Mouse (Mus musculus): Measurements from ENCODE around the gene Enthd1. TPM values are rescaled to one million over a fixed set of nuclear protein-coding genes. Genes with fewer than 3 reads are reported as not detected.

The Enthd1 gene
- total and polyA plus RNA-seq, 3 experiments: not detected

- in situ Hi-C loops (cut with MboI; ENCODE audit: low pct_ligation_motif_present, low pct_unique_long_range_greater_than_20kb, low sequenced_read_pairs) (no loop called here), dilution Hi-C loops (cut with MboI; ENCODE audit: extremely low pct_ligation_motif_present, extremely low pct_unique_long_range_greater_than_20kb, low sequenced_read_pairs) (no loop called here)
- H3K4me2 ChIP-seq (ENCODE audit: insufficient read depth, low read depth, poor library complexity, severe bottlenecking): no peak overlapping the region
- no peaks in the 10 kb centered on the region for H3K27me3 ChIP-seq (replicated peaks)
- no peaks in the 10 kb centered on the region for H3K36me3 ChIP-seq (replicated peaks in 1 of 2; ENCODE audit: control insufficient read depth in 1 of 2, insufficient read depth in 1 of 2, low read length in 1 of 2)
- H3K4me1 ChIP-seq (ENCODE audit: control insufficient read depth in 1 of 2, insufficient read depth in 2 of 2): peaks cover 7 to 26% of the 10 kb centered on the region in 2 experiments; a peak in 3 of 4 replicates
- no peak overlapping the region for H3K4me3 ChIP-seq (replicated peaks in 1 of 3; ENCODE audit: low read depth in 2 of 3, low read length in 2 of 3, poor library complexity in 1 of 3)
- no peaks in the 10 kb centered on the region for H3K9me3 ChIP-seq (replicated peaks; ENCODE audit: low read length)
- no peaks in the 10 kb centered on the region for H3K79me2 ChIP-seq (replicated peaks; ENCODE audit: control insufficient read depth, extremely low read depth, insufficient read depth, poor library complexity, severe bottlenecking)
- no peak for DNase-seq (ENCODE audit: extremely low read depth)
- TF ChIP-seq E2F4 (IDR thresholded peaks at IDR 0.05; ENCODE audit: insufficient replicate concordance, low read depth, low read length): no peak
- no peak for TF ChIP-seq ZC3H11A (IDR thresholded peaks at IDR 0.05; ENCODE audit: low read depth, low read length)
- TF ChIP-seq JUN (IDR thresholded peaks at IDR 0.05; ENCODE audit: insufficient read depth, low read depth, low read length): no peak
- TF ChIP-seq ETS1 (conservative IDR thresholded peaks at IDR 0.05; ENCODE audit: low read depth, low read length): no peak
- no peak for TF ChIP-seq HCFC1 (IDR thresholded peaks at IDR 0.05; ENCODE audit: low read depth, low read length)
- no peak overlapping the region for H3K27ac ChIP-seq (ENCODE audit: insufficient read depth, low read depth)
- no peak overlapping the region for H3K9ac ChIP-seq (ENCODE audit: insufficient read depth, low read depth)
Measured at GRCm38 (mm10) chr15:80544115-80544514, 20.8 kb downstream of the Enthd1 start.

GRCm38 (mm10) chr15:80538671-80539340 lies 26.1 kb downstream of the Enthd1 start:
- H3K27ac ChIP-seq (ENCODE audit: insufficient read depth, low read depth): no peak overlapping the region

More at GRCm38 (mm10) chr15:80538671-80539340, 26.1 kb downstream of the Enthd1 start:
- dilution Hi-C loops (cut with MboI; ENCODE audit: extremely low pct_ligation_motif_present, extremely low pct_unique_long_range_greater_than_20kb, low sequenced_read_pairs) (no loop called here), in situ Hi-C loops (cut with MboI; ENCODE audit: low pct_ligation_motif_present, low pct_unique_long_range_greater_than_20kb, low sequenced_read_pairs) (no loop called here)
- H3K4me1 ChIP-seq (ENCODE audit: control insufficient read depth in 1 of 2, insufficient read depth in 2 of 2): no peaks in the 10 kb centered on the region; a peak in 1 of 4 replicates
- H3K9me3 ChIP-seq (replicated peaks; ENCODE audit: low read length): no peaks in the 10 kb centered on the region
- H3K4me2 ChIP-seq (ENCODE audit: insufficient read depth, low read depth, poor library complexity, severe bottlenecking): no peak overlapping the region
- no peak overlapping the region for H3K9ac ChIP-seq (ENCODE audit: insufficient read depth, low read depth)
- H3K27me3 ChIP-seq (replicated peaks): no peaks in the 10 kb centered on the region
- DNase-seq (ENCODE audit: extremely low read depth): no peak
- H3K79me2 ChIP-seq (replicated peaks; ENCODE audit: control insufficient read depth, extremely low read depth, insufficient read depth, poor library complexity, severe bottlenecking): no peaks in the 10 kb centered on the region
- no peak overlapping the region for H3K4me3 ChIP-seq (replicated peaks in 1 of 3; ENCODE audit: low read depth in 2 of 3, low read length in 2 of 3, poor library complexity in 1 of 3)
- H3K36me3 ChIP-seq (replicated peaks in 1 of 2; ENCODE audit: control insufficient read depth in 1 of 2, insufficient read depth in 1 of 2, low read length in 1 of 2): no peaks in the 10 kb centered on the region
- TF ChIP-seq UBTF (IDR thresholded peaks at IDR 0.05; ENCODE audit: low read depth, low read length) (no peak), SMC3 (IDR thresholded peaks at IDR 0.05; ENCODE audit: low read depth, low read length) (no peak), JUND (conservative IDR thresholded peaks at IDR 0.05; ENCODE audit: low read depth, low read length) (no peak), POLR2AphosphoS2 (IDR thresholded peaks at IDR 0.05; ENCODE audit: low read depth, low read length) (no peak), SIN3A (IDR thresholded peaks at IDR 0.05; ENCODE audit: low read length) (no peak), IRF4 (IDR thresholded peaks at IDR 0.05; ENCODE audit: low read depth, low read length) (no peak), USF1 (IDR thresholded peaks at IDR 0.05; ENCODE audit: low read depth, low read length) (no peak), MAZ (IDR thresholded peaks at IDR 0.05; ENCODE audit: low read depth, low read length) (no peak), CTCF (conservative IDR thresholded peaks at IDR 0.05 in 1 of 2, IDR thresholded peaks at IDR 0.05 in 1 of 2; ENCODE audit: low read depth in 2 of 2, low read length in 2 of 2) (no peak), NRF1 (IDR thresholded peaks at IDR 0.05; ENCODE audit: low read depth, low read length) (no peak), MEF2A (IDR thresholded peaks at IDR 0.05; ENCODE audit: borderline replicate concordance, low read depth, low read length) (no peak), CHD1 (IDR thresholded peaks at IDR 0.05; ENCODE audit: low read depth, low read length) (no peak), TBP (conservative IDR thresholded peaks at IDR 0.05; ENCODE audit: low read depth, low read length) (no peak), POLR2A (IDR thresholded peaks at IDR 0.05; ENCODE audit: low read depth, low read length) (no peak), CHD2 (IDR thresholded peaks at IDR 0.05; ENCODE audit: low read length) (no peak), KAT2A (IDR thresholded peaks at IDR 0.05; ENCODE audit: insufficient replicate concordance, low read length) (no peak), PAX5 (IDR thresholded peaks at IDR 0.05; ENCODE audit: low read length) (no peak), E2F4 (IDR thresholded peaks at IDR 0.05; ENCODE audit: insufficient replicate concordance, low read depth, low read length) (no peak), MXI1 (IDR thresholded peaks at IDR 0.05; ENCODE audit: low read depth, low read length) (no peak), ZKSCAN1 (IDR thresholded peaks at IDR 0.05; ENCODE audit: borderline replicate concordance, low read depth, low read length) (no peak)

Data from CH12.LX (cell line).